Mouse (Mus musculus): Measurements from ENCODE around the gene Smco4. TPM values are rescaled to one million over a fixed set of nuclear protein-coding genes. Genes with fewer than 3 reads are reported as not detected.

Gene Smco4
- total and polyA plus RNA-seq, 2 experiments from 2014 or later = 1.3 to 6.0 TPM

- no peak for TF ChIP-seq CTCF (IDR thresholded peaks at IDR 0.05; ENCODE audit: low read depth)
- TF ChIP-seq EP300 (IDR thresholded peaks at IDR 0.05; ENCODE audit: low read depth) = no peak
- Histone ChIP-seq H3K4me3 (ENCODE audit: low read depth, low read length) (no peak overlapping the region), H3K4me1 (ENCODE audit: control insufficient read depth, insufficient read depth) (peaks cover 19% of the 10 kb centered on the region), H3K27ac (ENCODE audit: low read depth) (no peak overlapping the region), H3K9me3 (replicated peaks; ENCODE audit: control insufficient read depth, low read length) (no peaks in the 10 kb centered on the region), H3K9ac (replicated peaks; ENCODE audit: low read depth, low read length) (no peak overlapping the region), H3K4me2 (ENCODE audit: low read depth, low read length) (no peak overlapping the region), H3K27me3 (ENCODE audit: control insufficient read depth, insufficient read depth, low read length) (0 out of 2 replicates have a peak, but pooled peaks cover 5% of the 10 kb centered on the region), H3K36me3 (replicated peaks; ENCODE audit: control insufficient read depth, insufficient read depth, low read length) (no peaks in the 10 kb centered on the region)
- DNase-seq (ENCODE audit: low spot score) (no peak), ATAC-seq (ENCODE audit: insufficient read depth, low read depth) (no peak)
- WGBS = 41% methylated on average over 5 of the region's 5 CpGs
These were observed 29.7 kb downstream of the Smco4 start for GRCm38 (mm10) chr9:15522887-15523286.

- no peak overlapping the region for H3K9ac ChIP-seq (replicated peaks; ENCODE audit: low read depth, low read length)
- no peaks in the 10 kb centered on the region for H3K36me3 ChIP-seq (replicated peaks; ENCODE audit: control insufficient read depth, insufficient read depth, low read length)
- 0 out of 2 replicates have a peak, but pooled peaks cover 5% of the 10 kb centered on the region for H3K27me3 ChIP-seq (ENCODE audit: control insufficient read depth, insufficient read depth, low read length)
- no peak overlapping the region for H3K27ac ChIP-seq (ENCODE audit: low read depth)
- DNase-seq (ENCODE audit: low spot score) (no peak), ATAC-seq (ENCODE audit: insufficient read depth, low read depth) (no peak)
- 87% methylated on average over 6 of the region's 6 CpGs for WGBS
- no peaks in the 10 kb centered on the region for H3K9me3 ChIP-seq (replicated peaks; ENCODE audit: control insufficient read depth, low read length)
- peaks cover 26% of the 10 kb centered on the region for H3K4me1 ChIP-seq (ENCODE audit: control insufficient read depth, insufficient read depth)
- no peak overlapping the region for H3K4me3 ChIP-seq (ENCODE audit: low read depth, low read length)
- H3K4me2 ChIP-seq (ENCODE audit: low read depth, low read length) = no peak overlapping the region
- TF ChIP-seq CTCF (IDR thresholded peaks at IDR 0.05; ENCODE audit: low read depth) = no peak
- TF ChIP-seq EP300 (IDR thresholded peaks at IDR 0.05; ENCODE audit: low read depth) = no peak
These were observed 30.4 kb downstream of the Smco4 start for GRCm38 (mm10) chr9:15523646-15524045.

- H3K9ac ChIP-seq (replicated peaks; ENCODE audit: low read depth, low read length) = no peak overlapping the region
These were observed 32.0 kb downstream of the Smco4 start for GRCm38 (mm10) chr9:15525246-15525645.

GRCm38 (mm10) chr9:15526539-15526938 is 33.3 kb downstream of the Smco4 start:
- DNase-seq (ENCODE audit: low spot score) = no peak
- Histone ChIP-seq H3K4me2 (ENCODE audit: low read depth, low read length) (no peak overlapping the region), H3K27me3 (ENCODE audit: control insufficient read depth, insufficient read depth, low read length) (0 out of 2 replicates have a peak, but pooled peaks cover 5% of the 10 kb centered on the region), H3K9ac (replicated peaks; ENCODE audit: low read depth, low read length) (no peak overlapping the region), H3K27ac (ENCODE audit: low read depth) (peak overlapping the region; percentile 62), H3K9me3 (replicated peaks; ENCODE audit: control insufficient read depth, low read length) (no peaks in the 10 kb centered on the region), H3K36me3 (replicated peaks; ENCODE audit: control insufficient read depth, insufficient read depth, low read length) (no peaks in the 10 kb centered on the region), H3K4me3 (ENCODE audit: low read depth, low read length) (no peak overlapping the region), H3K4me1 (ENCODE audit: control insufficient read depth, insufficient read depth) (peaks cover 36% of the 10 kb centered on the region)
- TF ChIP-seq CTCF (IDR thresholded peaks at IDR 0.05; ENCODE audit: low read depth) (no peak), EP300 (IDR thresholded peaks at IDR 0.05; ENCODE audit: low read depth) (no peak)
- WGBS = 53% methylated on average over 7 of the region's 7 CpGs
- no peak for ATAC-seq (ENCODE audit: insufficient read depth, low read depth)

More at GRCm38 (mm10) chr9:15525246-15525645, 32.0 kb downstream of the Smco4 start:
- Histone ChIP-seq H3K36me3 (replicated peaks; ENCODE audit: control insufficient read depth, insufficient read depth, low read length) (no peaks in the 10 kb centered on the region), H3K4me3 (ENCODE audit: low read depth, low read length) (no peak overlapping the region), H3K4me2 (ENCODE audit: low read depth, low read length) (peak overlapping the region; percentile 28), H3K27ac (ENCODE audit: low read depth) (peak overlapping the region; percentile 62), H3K4me1 (ENCODE audit: control insufficient read depth, insufficient read depth) (peaks cover 36% of the 10 kb centered on the region), H3K27me3 (ENCODE audit: control insufficient read depth, insufficient read depth, low read length) (0 out of 2 replicates have a peak, but pooled peaks cover 5% of the 10 kb centered on the region), H3K9me3 (replicated peaks; ENCODE audit: control insufficient read depth, low read length) (no peaks in the 10 kb centered on the region)
- DNase-seq (ENCODE audit: low spot score) (no peak), ATAC-seq (ENCODE audit: insufficient read depth, low read depth) (no peak)
- WGBS = 38% methylated on average over 8 of the region's 8 CpGs
- TF ChIP-seq EP300 (IDR thresholded peaks at IDR 0.05; ENCODE audit: low read depth) = no peak
- TF ChIP-seq CTCF (IDR thresholded peaks at IDR 0.05; ENCODE audit: low read depth) = no peak

- H3K36me3 ChIP-seq (replicated peaks; ENCODE audit: control insufficient read depth, insufficient read depth, low read length) = no peaks in the 10 kb centered on the region
- peaks cover 32% of the 10 kb centered on the region for H3K4me1 ChIP-seq (ENCODE audit: control insufficient read depth, insufficient read depth)
- whole genome bisulfite sequencing = 64% methylated on average over 6 of the region's 6 CpGs
- ATAC-seq (ENCODE audit: insufficient read depth, low read depth) (no peak), DNase-seq (ENCODE audit: low spot score) (no peak)
- H3K4me3 ChIP-seq (ENCODE audit: low read depth, low read length) = no peak overlapping the region
- no peak overlapping the region for H3K27ac ChIP-seq (ENCODE audit: low read depth)
- no peaks in the 10 kb centered on the region for H3K9me3 ChIP-seq (replicated peaks; ENCODE audit: control insufficient read depth, low read length)
- H3K9ac ChIP-seq (replicated peaks; ENCODE audit: low read depth, low read length) = no peak overlapping the region
- H3K4me2 ChIP-seq (ENCODE audit: low read depth, low read length) = no peak overlapping the region
- 0 out of 2 replicates have a peak, but pooled peaks cover 5% of the 10 kb centered on the region for H3K27me3 ChIP-seq (ENCODE audit: control insufficient read depth, insufficient read depth, low read length)
- TF ChIP-seq CTCF (IDR thresholded peaks at IDR 0.05; ENCODE audit: low read depth) = no peak
- TF ChIP-seq EP300 (IDR thresholded peaks at IDR 0.05; ENCODE audit: low read depth) = no peak
These were observed 34.6 kb downstream of the Smco4 start for GRCm38 (mm10) chr9:15527846-15528245.

GRCm38 (mm10) chr9:15528368-15528767 is 35.1 kb downstream of the Smco4 start:
- WGBS = 34% methylated on average over 7 of the region's 7 CpGs
- TF ChIP-seq CTCF (IDR thresholded peaks at IDR 0.05; ENCODE audit: low read depth) (no peak), EP300 (IDR thresholded peaks at IDR 0.05; ENCODE audit: low read depth) (no peak)
- H3K36me3 ChIP-seq (replicated peaks; ENCODE audit: control insufficient read depth, insufficient read depth, low read length) = no peaks in the 10 kb centered on the region
- H3K9me3 ChIP-seq (replicated peaks; ENCODE audit: control insufficient read depth, low read length) = no peaks in the 10 kb centered on the region
- no peak overlapping the region for H3K4me2 ChIP-seq (ENCODE audit: low read depth, low read length)
- no peak for DNase-seq (ENCODE audit: low spot score)
- peaks cover 28% of the 10 kb centered on the region for H3K4me1 ChIP-seq (ENCODE audit: control insufficient read depth, insufficient read depth)
- H3K27ac ChIP-seq (ENCODE audit: low read depth) = no peak overlapping the region
- 0 out of 2 replicates have a peak, but pooled peaks cover 5% of the 10 kb centered on the region for H3K27me3 ChIP-seq (ENCODE audit: control insufficient read depth, insufficient read depth, low read length)
- ATAC-seq (ENCODE audit: insufficient read depth, low read depth) = no peak
- no peak overlapping the region for H3K4me3 ChIP-seq (ENCODE audit: low read depth, low read length)
- no peak overlapping the region for H3K9ac ChIP-seq (replicated peaks; ENCODE audit: low read depth, low read length)
